Mouse (Mus musculus): ENCODE measurements around the gene Ccl9. TPM values are rescaled to one million over a fixed set of nuclear protein-coding genes. Genes with fewer than 3 reads are reported as not detected.

Gene Ccl9
- polyA plus RNA-seq (2016; fragmentation: Nextera tagmentation; extraction: Ambion mirVana): 9.7 and 11.9 TPM in 2 replicates

GRCm38 (mm10) chr11:83578186-83578760 lies at the start of gene Ccl9:
Ccl9 (minus strand) TSS chr11:83578636.
- Histone ChIP-seq H3K27me3 (replicated peaks) (no peaks in the 10 kb centered on the region), H3K9ac (no peak within 1 kb of the TSS), H3K4me3 (no peak within 1 kb of the TSS), H3K4me2 (no peak within 1 kb of the TSS), H3K9me3 (replicated peaks) (no peaks in the 10 kb centered on the region), H3K36me3 (no peaks in the 10 kb centered on the region), H3K27ac (no peak within 1 kb of the TSS), H3K4me1 (no peaks in the 10 kb centered on the region)
- no peak for ATAC-seq
- 42% methylated on average over 2 of the region's 2 CpGs for WGBS (ENCODE audit: insufficient replicate concordance)

- Histone ChIP-seq H3K27me3 (replicated peaks) (no peaks in the 10 kb centered on the region), H3K9ac (no peak overlapping the region), H3K27ac (no peak overlapping the region), H3K9me3 (replicated peaks) (no peaks in the 10 kb centered on the region), H3K4me1 (no peaks in the 10 kb centered on the region), H3K4me2 (no peak overlapping the region), H3K4me3 (no peak overlapping the region), H3K36me3 (no peaks in the 10 kb centered on the region)
- no peak for ATAC-seq
- 69% methylated on average over 3 of the region's 3 CpGs for WGBS (ENCODE audit: insufficient replicate concordance)
Observed at GRCm38 (mm10) chr11:83623586-83623985, 45.1 kb upstream of the Ccl9 start.

GRCm38 (mm10) chr11:83619037-83619436 lies 40.6 kb upstream of the Ccl9 start:
- Histone ChIP-seq H3K4me3 (no peak overlapping the region), H3K9me3 (replicated peaks) (no peaks in the 10 kb centered on the region), H3K4me1 (no peaks in the 10 kb centered on the region), H3K27ac (no peak overlapping the region), H3K36me3 (no peaks in the 10 kb centered on the region), H3K4me2 (no peak overlapping the region), H3K27me3 (replicated peaks) (no peaks in the 10 kb centered on the region), H3K9ac (no peak overlapping the region)
- ATAC-seq: no peak
- 64% methylated on average over 1 of the region's 1 CpGs for WGBS (ENCODE audit: insufficient replicate concordance)

- Histone ChIP-seq H3K27ac (no peak overlapping the region), H3K36me3 (no peaks in the 10 kb centered on the region), H3K9me3 (replicated peaks) (no peaks in the 10 kb centered on the region), H3K9ac (no peak overlapping the region), H3K4me2 (no peak overlapping the region), H3K4me1 (no peaks in the 10 kb centered on the region), H3K4me3 (no peak overlapping the region), H3K27me3 (replicated peaks) (no peaks in the 10 kb centered on the region)
- WGBS (ENCODE audit: insufficient replicate concordance): 52% methylated on average over 4 of the region's 5 CpGs
- no peak for ATAC-seq
Observed at GRCm38 (mm10) chr11:83618238-83618637, 39.8 kb upstream of the Ccl9 start.

- Histone ChIP-seq H3K4me2 (no peak overlapping the region), H3K9me3 (replicated peaks) (no peaks in the 10 kb centered on the region), H3K27me3 (replicated peaks) (no peaks in the 10 kb centered on the region), H3K4me1 (no peaks in the 10 kb centered on the region), H3K4me3 (no peak overlapping the region), H3K9ac (no peak overlapping the region), H3K36me3 (no peaks in the 10 kb centered on the region), H3K27ac (no peak overlapping the region)
- ATAC-seq: no peak
- WGBS (ENCODE audit: insufficient replicate concordance): 74% methylated on average over 1 of the region's 1 CpGs
Observed at GRCm38 (mm10) chr11:83616586-83616985, 38.1 kb upstream of the Ccl9 start.

GRCm38 (mm10) chr11:83610900-83611299 lies 32.5 kb upstream of the Ccl9 start:
- no peak for ATAC-seq
- Histone ChIP-seq H3K4me2 (no peak overlapping the region), H3K4me3 (no peak overlapping the region), H3K9ac (no peak overlapping the region), H3K27ac (no peak overlapping the region), H3K36me3 (no peaks in the 10 kb centered on the region), H3K4me1 (no peaks in the 10 kb centered on the region), H3K27me3 (replicated peaks) (no peaks in the 10 kb centered on the region), H3K9me3 (replicated peaks) (no peaks in the 10 kb centered on the region)
- WGBS (ENCODE audit: insufficient replicate concordance): 62% methylated on average over 2 of the region's 2 CpGs

- no peak overlapping the region for H3K9ac ChIP-seq
- no peak overlapping the region for H3K4me2 ChIP-seq
- no peaks in the 10 kb centered on the region for H3K4me1 ChIP-seq
- H3K36me3 ChIP-seq: no peaks in the 10 kb centered on the region
- ATAC-seq: no peak
- no peak overlapping the region for H3K27ac ChIP-seq
- H3K4me3 ChIP-seq: no peak overlapping the region
- H3K9me3 ChIP-seq (replicated peaks): no peaks in the 10 kb centered on the region
- H3K27me3 ChIP-seq (replicated peaks): no peaks in the 10 kb centered on the region
- WGBS (ENCODE audit: insufficient replicate concordance): 25% methylated on average over 1 of the region's 1 CpGs
Observed at GRCm38 (mm10) chr11:83606396-83606795, 28.0 kb upstream of the Ccl9 start.

GRCm38 (mm10) chr11:83605535-83605934 lies 27.1 kb upstream of the Ccl9 start:
- Histone ChIP-seq H3K4me3 (no peak overlapping the region), H3K27me3 (replicated peaks) (no peaks in the 10 kb centered on the region), H3K36me3 (no peaks in the 10 kb centered on the region), H3K9ac (no peak overlapping the region), H3K4me1 (no peaks in the 10 kb centered on the region), H3K27ac (no peak overlapping the region), H3K4me2 (no peak overlapping the region), H3K9me3 (replicated peaks) (no peaks in the 10 kb centered on the region)
- no peak for ATAC-seq
- 57% methylated on average over 3 of the region's 3 CpGs for WGBS (ENCODE audit: insufficient replicate concordance)

- 61% methylated on average over 4 of the region's 4 CpGs for WGBS (ENCODE audit: insufficient replicate concordance)
- Histone ChIP-seq H3K4me1 (no peaks in the 10 kb centered on the region), H3K9me3 (replicated peaks) (no peaks in the 10 kb centered on the region), H3K27me3 (replicated peaks) (no peaks in the 10 kb centered on the region), H3K36me3 (no peaks in the 10 kb centered on the region), H3K9ac (no peak overlapping the region), H3K4me2 (no peak overlapping the region), H3K27ac (no peak overlapping the region), H3K4me3 (no peak overlapping the region)
- ATAC-seq: no peak
Observed at GRCm38 (mm10) chr11:83604698-83605097, 26.3 kb upstream of the Ccl9 start.

GRCm38 (mm10) chr11:83603399-83603798 lies 25.0 kb upstream of the Ccl9 start:
- H3K4me1 ChIP-seq: no peaks in the 10 kb centered on the region
- no peak overlapping the region for H3K27ac ChIP-seq
- no peak overlapping the region for H3K4me3 ChIP-seq
- no peaks in the 10 kb centered on the region for H3K9me3 ChIP-seq (replicated peaks)
- H3K27me3 ChIP-seq (replicated peaks): no peaks in the 10 kb centered on the region
- H3K9ac ChIP-seq: no peak overlapping the region
- no peaks in the 10 kb centered on the region for H3K36me3 ChIP-seq
- ATAC-seq: no peak
- 75% methylated on average over 3 of the region's 3 CpGs for WGBS (ENCODE audit: insufficient replicate concordance)
- H3K4me2 ChIP-seq: no peak overlapping the region

GRCm38 (mm10) chr11:83600576-83600975 lies 22.1 kb upstream of the Ccl9 start:
- H3K27me3 ChIP-seq (replicated peaks): no peaks in the 10 kb centered on the region
- H3K4me1 ChIP-seq: no peaks in the 10 kb centered on the region
- H3K4me2 ChIP-seq: no peak overlapping the region
- H3K4me3 ChIP-seq: no peak overlapping the region
- no peak overlapping the region for H3K27ac ChIP-seq
- 65% methylated on average over 2 of the region's 2 CpGs for WGBS (ENCODE audit: insufficient replicate concordance)
- H3K9me3 ChIP-seq (replicated peaks): no peaks in the 10 kb centered on the region
- no peaks in the 10 kb centered on the region for H3K36me3 ChIP-seq
- ATAC-seq: no peak
- no peak overlapping the region for H3K9ac ChIP-seq

GRCm38 (mm10) chr11:83598991-83599390 lies 20.6 kb upstream of the Ccl9 start:
- H3K4me2 ChIP-seq: no peak overlapping the region
- no peaks in the 10 kb centered on the region for H3K36me3 ChIP-seq
- H3K27me3 ChIP-seq (replicated peaks): no peaks in the 10 kb centered on the region
- H3K9ac ChIP-seq: no peak overlapping the region
- no peaks in the 10 kb centered on the region for H3K9me3 ChIP-seq (replicated peaks)
- WGBS (ENCODE audit: insufficient replicate concordance): 68% methylated on average over 3 of the region's 3 CpGs
- H3K27ac ChIP-seq: no peak overlapping the region
- H3K4me1 ChIP-seq: no peaks in the 10 kb centered on the region
- no peak overlapping the region for H3K4me3 ChIP-seq
- ATAC-seq: no peak

- H3K4me3 ChIP-seq: no peak overlapping the region
- H3K9ac ChIP-seq: no peak overlapping the region
- no peak overlapping the region for H3K27ac ChIP-seq
- WGBS (ENCODE audit: insufficient replicate concordance): 54% methylated on average over 3 of the region's 3 CpGs
- no peak for ATAC-seq
- H3K36me3 ChIP-seq: no peaks in the 10 kb centered on the region
- H3K9me3 ChIP-seq (replicated peaks): no peaks in the 10 kb centered on the region
- H3K27me3 ChIP-seq (replicated peaks): no peaks in the 10 kb centered on the region
- H3K4me1 ChIP-seq: no peaks in the 10 kb centered on the region
- no peak overlapping the region for H3K4me2 ChIP-seq
Observed at GRCm38 (mm10) chr11:83598207-83598837, 19.9 kb upstream of the Ccl9 start.
